Mouse (Mus musculus) frontal cortex, adult 2 months (tissue): Measurements from ENCODE around the gene Olfr1445. TPM values are rescaled to one million over a fixed set of nuclear protein-coding genes. Genes with fewer than 3 reads are reported as not detected.

ENCODE experiments used
- DNase-seq, 2 experiments: peaks; one replicate each; pipeline ENCODE4 v3.0.0; 2022; ENCODE audit warnings: low spot score in 1 of 2; ENCODE audit errors: extremely low spot score in 1 of 2
- polyA plus RNA-seq: library from polyadenylated mRNA; depleted of rRNA; stranded (reverse); fragments of >200 nt; gene quantifications from 2 replicates; pipeline ENCODE4 v1.2.3, GENCODE M21; 2012; rRNA removed

Olfr1445 gene
- polyA plus RNA-seq: not detected in 2 replicates

DNA sequence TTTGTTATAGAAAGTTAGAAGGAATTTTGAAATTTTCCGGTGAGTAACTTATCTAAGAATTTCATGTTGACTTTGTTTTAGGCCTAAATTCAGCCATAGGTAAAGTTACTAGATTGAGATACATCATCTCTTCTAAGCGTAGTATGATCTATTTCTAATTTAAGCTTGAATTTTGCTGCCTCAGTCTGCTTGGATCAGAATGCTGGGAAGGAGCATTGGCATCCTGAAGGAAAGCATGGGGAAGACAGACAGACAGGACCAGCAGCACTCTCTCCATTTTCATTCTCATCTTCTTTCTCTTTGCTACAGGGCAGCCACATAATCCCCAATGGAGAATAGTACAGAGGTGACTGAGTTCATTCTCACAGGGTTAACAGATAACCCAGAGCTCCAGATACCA is at the start of gene Olfr1445:
Gene Olfr1445 (plus strand): TSS at position 301 of the 400 bp plus-strand sequence.
- DNase-seq: no peak

DNA sequence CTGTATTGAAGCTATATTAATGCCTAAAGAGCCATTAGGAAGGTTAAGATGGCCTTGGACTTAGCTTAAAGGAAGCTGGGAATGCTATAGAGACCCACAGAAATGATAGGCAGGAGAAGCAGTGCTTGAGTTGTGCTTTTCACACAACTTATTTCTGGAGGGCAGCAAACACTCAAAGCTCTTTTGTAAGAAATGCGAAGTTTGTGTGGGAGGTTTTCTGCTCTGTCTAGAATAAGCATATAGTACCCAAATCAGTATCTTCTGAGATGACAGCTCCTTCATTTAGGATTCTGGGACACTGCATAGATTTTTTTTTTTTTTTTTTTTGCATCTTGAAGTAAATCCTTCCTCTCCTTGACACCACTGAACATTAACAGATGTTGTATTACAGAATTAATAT is 45.1 kb upstream of the Olfr1445 start:
- DNase-seq: peak; percentile 7 to 20

DNA sequence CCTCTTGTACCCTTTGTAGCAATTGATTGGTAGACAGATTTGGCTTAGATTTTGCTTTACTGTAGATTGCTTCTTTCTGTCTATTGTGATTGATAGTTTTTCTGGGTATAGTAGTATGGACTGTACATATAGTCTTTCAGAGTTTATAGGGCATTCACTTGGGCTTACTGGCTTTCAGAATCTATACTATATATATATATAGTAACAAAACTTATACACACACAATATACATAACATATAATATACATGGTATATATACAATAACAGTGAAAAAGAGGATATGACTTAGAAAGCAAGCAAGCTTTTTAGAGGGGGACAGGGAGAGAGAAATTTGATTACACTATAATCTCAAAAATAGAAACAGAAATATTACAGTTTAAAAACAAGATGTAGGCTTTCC is 37.3 kb upstream of the Olfr1445 start, which contains the start of gene Gm5244:
Gene Gm5244 (plus strand): TSS at position 301 of the 400 bp plus-strand sequence.
- DNase-seq: no peak

DNA sequence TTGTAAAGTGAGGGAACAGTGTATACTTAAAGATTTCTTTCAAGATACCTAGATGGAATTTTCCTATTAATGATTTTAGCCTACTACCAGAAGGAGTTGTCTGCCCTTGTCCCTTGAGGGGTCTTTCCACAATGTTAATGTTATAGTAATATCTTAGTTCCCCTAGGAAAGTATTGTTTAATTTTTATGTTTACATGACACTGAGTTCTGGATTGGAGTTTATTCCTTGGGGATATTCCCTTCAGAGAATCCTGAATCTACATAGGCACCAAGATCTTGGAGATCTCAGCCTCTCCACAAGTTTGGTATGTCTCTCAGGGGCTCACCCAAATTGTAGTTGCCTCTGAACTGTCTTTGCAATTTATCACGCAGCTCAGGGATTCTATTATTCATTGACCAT is 26.7 kb upstream of the Olfr1445 start, which contains the start of gene Olfr1444:
Gene Olfr1444 (plus strand): TSS at position 301 of the 400 bp plus-strand sequence.
- DNase-seq: no peak

DNA sequence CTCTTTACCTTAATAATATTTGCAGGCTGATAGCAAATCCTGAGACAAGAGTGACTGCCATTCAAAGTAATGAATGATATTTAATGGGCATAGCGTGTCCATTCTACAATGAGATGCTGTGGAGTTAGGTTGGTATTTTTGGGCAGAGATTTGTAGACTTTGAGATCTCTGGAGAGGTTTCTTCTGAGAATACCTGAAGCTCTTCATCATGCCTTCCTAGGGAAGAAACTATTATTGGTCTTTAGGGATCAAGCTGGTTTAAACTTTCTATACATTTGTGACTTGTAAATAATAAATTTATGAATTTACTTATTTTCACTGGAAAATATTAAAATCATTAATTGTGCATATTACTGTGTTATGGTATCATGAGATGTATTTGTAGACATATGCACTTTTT is 9.8 kb downstream of the Olfr1445 start, which contains the start of gene Olfr1446:
Gene Olfr1446 (minus strand): TSS at position 101 of the 400 bp plus-strand sequence.
- no peak for DNase-seq

DNA sequence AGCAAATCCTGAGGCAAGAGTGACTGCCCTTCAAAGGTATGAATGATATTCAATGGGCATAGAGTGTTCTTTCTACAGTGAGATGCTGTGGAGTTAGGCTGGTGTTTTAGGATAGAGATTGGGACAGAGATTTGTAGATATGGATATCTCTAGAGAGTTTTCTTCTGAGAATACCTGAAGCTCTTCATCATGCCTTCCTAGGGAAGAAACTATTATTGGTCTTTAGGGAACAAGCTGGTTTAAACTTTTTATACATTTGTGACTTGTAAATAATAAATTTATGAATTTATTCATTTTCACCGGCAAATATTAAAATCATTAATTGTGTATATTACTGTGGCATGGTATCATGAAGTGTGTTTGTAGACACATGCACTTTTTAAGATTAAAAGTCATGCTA is 20.0 kb downstream of the Olfr1445 start, which contains the start of gene Olfr1447:
Gene Olfr1447 (minus strand): TSS at position 101 of the 400 bp plus-strand sequence.
- DNase-seq: no peak

DNA sequence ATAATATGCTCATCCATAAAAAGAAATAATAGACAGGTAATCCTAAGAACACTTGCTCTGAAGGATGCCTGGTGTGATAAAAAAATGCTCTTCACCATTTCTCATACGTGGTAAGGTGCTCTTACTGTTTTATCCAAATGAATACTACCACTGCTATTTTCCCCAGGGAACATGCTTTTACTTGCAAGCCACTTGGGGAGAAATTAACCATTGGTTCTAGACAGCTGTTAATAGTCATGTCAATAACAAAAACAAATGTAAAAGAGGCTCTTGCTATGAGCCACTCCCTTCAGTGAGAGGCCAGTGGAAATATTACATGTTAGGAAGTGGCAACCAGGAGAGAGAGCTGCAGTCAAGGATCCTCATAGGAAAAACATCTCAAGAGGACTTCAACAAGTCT is 40.7 kb downstream of the Olfr1445 start, which contains the start of gene Olfr1448:
Gene Olfr1448 (minus strand): TSS at position 101 of the 400 bp plus-strand sequence.
- no peak for DNase-seq

DNA sequence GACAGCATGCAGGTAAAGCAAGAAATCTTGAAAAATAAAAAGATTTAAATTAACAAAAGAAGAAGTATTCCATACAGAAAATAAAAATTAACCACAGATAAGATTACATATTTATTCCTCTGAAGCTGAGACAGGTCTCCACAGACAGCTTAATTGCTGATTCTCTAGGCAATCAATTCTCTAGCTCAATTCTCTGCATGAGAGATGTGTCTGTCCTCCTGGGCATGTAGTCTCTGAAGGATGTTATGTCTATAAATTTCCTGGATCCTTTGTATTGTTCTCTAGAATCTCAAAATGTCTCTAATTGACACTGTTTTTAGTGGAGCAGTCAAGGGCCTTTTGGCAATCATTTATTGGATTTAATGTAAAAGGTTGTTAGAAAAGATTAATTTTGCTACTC is 46.9 kb downstream of the Olfr1445 start, which contains the start of gene Olfr1449:
Gene Olfr1449 (plus strand): TSS at position 301 of the 400 bp plus-strand sequence.
- no peak for DNase-seq

Other genes with a start within 250 kb of the Olfr1445 start
- not detected in 2 replicates for gene Olfr1442, start 213.4 kb upstream of the Olfr1445 start, polyA plus RNA-seq
- gene Olfr1443, start 205.7 kb upstream of the Olfr1445 start, polyA plus RNA-seq: not detected in 2 replicates
- gene Keg1, start 188.1 kb upstream of the Olfr1445 start, polyA plus RNA-seq: not detected in 2 replicates
- gene Cntf, start 118.2 kb upstream of the Olfr1445 start, polyA plus RNA-seq: 3.3 and 3.9 TPM in 2 replicates
- gene Zfp91, start 87.7 kb upstream of the Olfr1445 start, polyA plus RNA-seq: 46.6 and 50.8 TPM in 2 replicates
- 1.8 and 2.5 TPM in 2 replicates for gene Lpxn, start 87.7 kb upstream of the Olfr1445 start, polyA plus RNA-seq
- gene Gm5244, start 37.2 kb upstream of the Olfr1445 start, polyA plus RNA-seq: not detected in 2 replicates
- not detected in 2 replicates for gene Olfr1444, start 26.6 kb upstream of the Olfr1445 start, polyA plus RNA-seq
- gene Olfr1446, start 9.7 kb downstream of the Olfr1445 start, polyA plus RNA-seq: not detected in 2 replicates
- 0.06 TPM in 1 of 2 replicates, not detected in the other for gene Olfr1447, start 19.9 kb downstream of the Olfr1445 start, polyA plus RNA-seq
- gene Olfr1448, start 40.6 kb downstream of the Olfr1445 start, polyA plus RNA-seq: 0.04 TPM in 1 of 2 replicates, not detected in the other
- gene Olfr1449, start 47.0 kb downstream of the Olfr1445 start, polyA plus RNA-seq: not detected in 2 replicates
- not detected in 2 replicates for gene Olfr1450, start 66.4 kb downstream of the Olfr1445 start, polyA plus RNA-seq
- gene Olfr1451, start 111.2 kb downstream of the Olfr1445 start, polyA plus RNA-seq: not detected in 2 replicates
- not detected in 2 replicates for gene Olfr1453, start 144.5 kb downstream of the Olfr1445 start, polyA plus RNA-seq
- gene Olfr1454, start 176.8 kb downstream of the Olfr1445 start, polyA plus RNA-seq: not detected in 2 replicates
- gene Olfr1457, start 214.0 kb downstream of the Olfr1445 start, polyA plus RNA-seq: not detected in 2 replicates
- gene Olfr1458, start 222.9 kb downstream of the Olfr1445 start, polyA plus RNA-seq: not detected in 2 replicates